Mouse (Mus musculus) forebrain, embryonic 16.5 days (tissue): ENCODE results near the gene Bik. TPM values are rescaled to one million over a fixed set of nuclear protein-coding genes. Genes with fewer than 3 reads are reported as not detected.

Experiments
- ATAC-seq: fragments of 200-750 bp; cut with Nextera tagmentation; 2 replicates; pipeline ENCODE4 v1.8.0; 2017; ENCODE audit warnings: mild to moderate bottlenecking, moderate library complexity
- H3K27ac ChIP-seq: fragments of 300-500 bp; sonication (generic); 2 replicates; pipeline ENCODE4 v1.5.1; 2014; ENCODE audit warnings: low read length, control low read depth
- H3K27me3 ChIP-seq: fragments of 300-500 bp; sonication (generic); replicated peaks from 2 replicates; pipeline ENCODE4 v1.6.1; 2014; ENCODE audit warnings: low read length; ENCODE audit not compliant: control insufficient read depth, insufficient read depth
- H3K36me3 ChIP-seq: fragments of 300-500 bp; sonication (generic); 2 replicates; pipeline ENCODE4 v1.6.1; 2014; ENCODE audit not compliant: control insufficient read depth, insufficient read depth
- H3K4me1 ChIP-seq: fragments of 300-500 bp; sonication (generic); replicated peaks from 2 replicates; pipeline ENCODE4 v1.6.1; 2014; ENCODE audit warnings: low read length; ENCODE audit not compliant: control insufficient read depth, insufficient read depth
- H3K4me2 ChIP-seq: fragments of 300-500 bp; sonication (generic); 2 replicates; pipeline ENCODE4 v1.6.1; 2014; ENCODE audit warnings: mild to moderate bottlenecking, low read length, control low read depth
- H3K4me3 ChIP-seq: fragments of 300-500 bp; sonication (generic); replicated peaks from 2 replicates; pipeline ENCODE4 v1.5.1; 2014; ENCODE audit warnings: mild to moderate bottlenecking, low read length, control low read depth
- H3K9ac ChIP-seq: fragments of 300-500 bp; sonication (generic); replicated peaks from 2 replicates; pipeline ENCODE4 v1.6.1; 2014; ENCODE audit warnings: low read depth, low read length, control low read depth
- H3K9me3 ChIP-seq: fragments of 300-500 bp; sonication (generic); 2 replicates; pipeline ENCODE4 v1.6.1; 2016; ENCODE audit warnings: low read length; ENCODE audit not compliant: control insufficient read depth
- WGBS: fragments of 180-500 bp; shearing (Covaris S2); extraction: QIAGEN DNeasy Blood & Tissue Kit; methylation state at CpG from one replicate; pipeline ENCODE4 v1.1.7; 2014; 5-methylcytosine and 5-hydroxymethylcytosine counted together
- polyA plus RNA-seq: library from polyadenylated mRNA; unstranded; fragments of >200 nt; fragmentation: Nextera tagmentation; extraction: Ambion mirVana; gene quantifications from 2 replicates; pipeline ENCODE4 v1.2.1, GENCODE M21; 2015

Gene Bik
- polyA plus RNA-seq, result 0.36 and 1.1 TPM in 2 replicates

- peak within 1 kb of the TSS; percentile 46 for H3K9ac ChIP-seq
- H3K9me3 ChIP-seq, result no peaks in the 10 kb centered on the region
- peak within 1 kb of the TSS; percentile 51 for H3K4me3 ChIP-seq
- H3K27ac ChIP-seq, result no peak within 1 kb of the TSS
- ATAC-seq, result peak; percentile 69
- WGBS, result under 1% methylated on average over 45 of the region's 45 CpGs
- peak within 1 kb of the TSS; percentile 92 for H3K4me2 ChIP-seq
- H3K36me3 ChIP-seq, result no peaks in the 10 kb centered on the region
- H3K4me1 ChIP-seq, result peaks cover 12% of the 10 kb centered on the region
- H3K27me3 ChIP-seq, result peaks cover 26% of the 10 kb centered on the region
These were observed at the start of gene Bik for GRCm38 (mm10) chr15:83526424-83527091. Gene Bik (plus strand): TSS chr15:83526862.

GRCm38 (mm10) chr15:83478096-83478495 lies 48.6 kb upstream of the Bik start:
- Histone ChIP-seq H3K9ac (no peak overlapping the region), H3K9me3 (no peaks in the 10 kb centered on the region), H3K4me1 (no peaks in the 10 kb centered on the region), H3K27me3 (no peaks in the 10 kb centered on the region), H3K4me3 (no peak overlapping the region), H3K4me2 (no peak overlapping the region), H3K27ac (no peak overlapping the region), H3K36me3 (no peaks in the 10 kb centered on the region)
- WGBS, result 75% methylated on average over 3 of the region's 3 CpGs
- no peak for ATAC-seq

- Histone ChIP-seq H3K4me1 (no peaks in the 10 kb centered on the region), H3K27ac (no peak overlapping the region), H3K9ac (no peak overlapping the region), H3K36me3 (no peaks in the 10 kb centered on the region), H3K9me3 (no peaks in the 10 kb centered on the region), H3K27me3 (no peaks in the 10 kb centered on the region), H3K4me3 (no peak overlapping the region), H3K4me2 (no peak overlapping the region)
- ATAC-seq, result no peak
- 87% methylated on average over 4 of the region's 4 CpGs for WGBS
These were observed 46.8 kb upstream of the Bik start for GRCm38 (mm10) chr15:83479818-83480217.

- Histone ChIP-seq H3K27me3 (no peaks in the 10 kb centered on the region), H3K4me1 (no peaks in the 10 kb centered on the region), H3K4me2 (no peak overlapping the region), H3K27ac (no peak overlapping the region), H3K9ac (no peak overlapping the region), H3K4me3 (no peak overlapping the region), H3K36me3 (peaks cover 1% of the 10 kb centered on the region; the same call in 1 of the 2 replicates), H3K9me3 (no peaks in the 10 kb centered on the region)
- 71% methylated on average over 10 of the region's 10 CpGs for WGBS
- ATAC-seq, result no peak
These were observed 45.4 kb upstream of the Bik start for GRCm38 (mm10) chr15:83481236-83481780.

- WGBS, result 86% methylated on average over 8 of the region's 8 CpGs
- H3K4me1 ChIP-seq, result no peaks in the 10 kb centered on the region
These were observed 43.9 kb upstream of the Bik start for GRCm38 (mm10) chr15:83482645-83483224.

GRCm38 (mm10) chr15:83483482-83483881 lies 43.2 kb upstream of the Bik start:
- Histone ChIP-seq H3K27ac (no peak overlapping the region), H3K4me1 (no peaks in the 10 kb centered on the region), H3K36me3 (peaks cover 15% of the 10 kb centered on the region; the same call in 1 of the 2 replicates), H3K9me3 (no peaks in the 10 kb centered on the region), H3K9ac (no peak overlapping the region), H3K27me3 (no peaks in the 10 kb centered on the region), H3K4me3 (no peak overlapping the region), H3K4me2 (no peak overlapping the region)
- no peak for ATAC-seq
- 39% methylated on average over 2 of the region's 2 CpGs for WGBS

More at GRCm38 (mm10) chr15:83482645-83483224, 43.9 kb upstream of the Bik start:
- Histone ChIP-seq H3K9me3 (no peaks in the 10 kb centered on the region), H3K27ac (no peak overlapping the region), H3K36me3 (peaks cover 12% of the 10 kb centered on the region; the same call in 1 of the 2 replicates), H3K9ac (no peak overlapping the region), H3K4me3 (no peak overlapping the region), H3K4me2 (no peak overlapping the region), H3K27me3 (no peaks in the 10 kb centered on the region)
- ATAC-seq, result no peak

- no peak for ATAC-seq
- no peaks in the 10 kb centered on the region for H3K4me1 ChIP-seq
- H3K9me3 ChIP-seq, result no peaks in the 10 kb centered on the region
- peaks cover 15% of the 10 kb centered on the region; the same call in 1 of the 2 replicates for H3K36me3 ChIP-seq
- no peak overlapping the region for H3K4me3 ChIP-seq
- no peaks in the 10 kb centered on the region for H3K27me3 ChIP-seq
- H3K9ac ChIP-seq, result no peak overlapping the region
- no peak overlapping the region for H3K4me2 ChIP-seq
- no peak overlapping the region for H3K27ac ChIP-seq
- WGBS, result 94% methylated on average over 10 of the region's 10 CpGs
These were observed 42.4 kb upstream of the Bik start for GRCm38 (mm10) chr15:83484311-83484710.

- no peaks in the 10 kb centered on the region for H3K9me3 ChIP-seq
- peaks cover 28% of the 10 kb centered on the region for H3K36me3 ChIP-seq
- no peak overlapping the region for H3K4me3 ChIP-seq
- ATAC-seq, result no peak
- no peak overlapping the region for H3K27ac ChIP-seq
- H3K4me1 ChIP-seq, result no peaks in the 10 kb centered on the region
- H3K27me3 ChIP-seq, result no peaks in the 10 kb centered on the region
- 63% methylated on average over 9 of the region's 9 CpGs for WGBS
- no peak overlapping the region for H3K9ac ChIP-seq
- no peak overlapping the region for H3K4me2 ChIP-seq
These were observed 39.1 kb upstream of the Bik start for GRCm38 (mm10) chr15:83487477-83488115.

GRCm38 (mm10) chr15:83489471-83489870 lies 37.2 kb upstream of the Bik start:
- ATAC-seq, result no peak
- H3K4me1 ChIP-seq, result no peaks in the 10 kb centered on the region
- WGBS, result 95% methylated on average over 20 of the region's 20 CpGs
- no peaks in the 10 kb centered on the region for H3K9me3 ChIP-seq
- no peaks in the 10 kb centered on the region for H3K27me3 ChIP-seq
- H3K4me2 ChIP-seq, result no peak overlapping the region
- no peak overlapping the region for H3K9ac ChIP-seq
- H3K27ac ChIP-seq, result no peak overlapping the region
- H3K4me3 ChIP-seq, result no peak overlapping the region
- peaks cover 37% of the 10 kb centered on the region for H3K36me3 ChIP-seq
